Mouse (Mus musculus) heart, adult 2 months (tissue): ENCODE measurements at regions not wholly inside any gene's neighbourhood (a gene's known extent, or its start where the extent isn't known, plus 50 kb on each side); places are given as distances from the start of the nearest gene placed in this dataset.

Experiments used
- CTCF ChIP-seq: fragments of 200-600 bp; IDR thresholded peaks from 2 replicates; pipeline ENCODE4 v1.8.1; 2022; ENCODE audit warnings: antibody characterized with exemption, mild to moderate bottlenecking, moderate library complexity
- EP300 ChIP-seq: fragments of 200-500 bp; IDR thresholded peaks from 2 replicates; pipeline ENCODE4 v1.6.1; 2011; ENCODE audit warnings: low read depth, low read length, control low read depth; ENCODE audit not compliant: insufficient read depth
- POLR2A ChIP-seq: fragments of 200-500 bp; IDR thresholded peaks from 2 replicates; pipeline ENCODE4 v1.6.1; 2011; ENCODE audit warnings: mild to moderate bottlenecking, low read depth, low read length, control low read depth; ENCODE audit not compliant: insufficient read depth

DNA sequence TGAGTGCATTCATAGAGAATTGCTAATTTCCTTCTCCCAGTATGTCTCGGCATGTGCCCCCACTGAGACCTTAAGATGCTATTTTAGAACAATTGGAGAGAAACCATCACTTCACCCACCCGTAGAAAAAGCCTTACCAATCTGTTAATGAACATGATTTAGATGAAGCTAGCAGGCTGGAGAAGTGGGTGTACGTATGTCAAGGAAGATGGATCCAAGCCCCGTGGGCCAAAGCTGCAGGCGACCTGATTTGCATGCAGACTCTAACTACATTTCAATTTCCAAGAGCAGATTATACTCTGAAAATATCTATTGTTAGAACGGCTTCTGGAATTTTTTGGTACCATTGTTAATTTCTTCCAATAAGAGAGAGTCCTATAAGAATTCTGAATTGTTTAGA, 180.4 kb upstream of the Slco3a1 start:
- TF ChIP-seq CTCF (no peak), POLR2A (no peak), EP300 (no peak)
